Mouse (Mus musculus): ENCODE measurements around the gene Rpl10a.

Rpl10a gene

DNA sequence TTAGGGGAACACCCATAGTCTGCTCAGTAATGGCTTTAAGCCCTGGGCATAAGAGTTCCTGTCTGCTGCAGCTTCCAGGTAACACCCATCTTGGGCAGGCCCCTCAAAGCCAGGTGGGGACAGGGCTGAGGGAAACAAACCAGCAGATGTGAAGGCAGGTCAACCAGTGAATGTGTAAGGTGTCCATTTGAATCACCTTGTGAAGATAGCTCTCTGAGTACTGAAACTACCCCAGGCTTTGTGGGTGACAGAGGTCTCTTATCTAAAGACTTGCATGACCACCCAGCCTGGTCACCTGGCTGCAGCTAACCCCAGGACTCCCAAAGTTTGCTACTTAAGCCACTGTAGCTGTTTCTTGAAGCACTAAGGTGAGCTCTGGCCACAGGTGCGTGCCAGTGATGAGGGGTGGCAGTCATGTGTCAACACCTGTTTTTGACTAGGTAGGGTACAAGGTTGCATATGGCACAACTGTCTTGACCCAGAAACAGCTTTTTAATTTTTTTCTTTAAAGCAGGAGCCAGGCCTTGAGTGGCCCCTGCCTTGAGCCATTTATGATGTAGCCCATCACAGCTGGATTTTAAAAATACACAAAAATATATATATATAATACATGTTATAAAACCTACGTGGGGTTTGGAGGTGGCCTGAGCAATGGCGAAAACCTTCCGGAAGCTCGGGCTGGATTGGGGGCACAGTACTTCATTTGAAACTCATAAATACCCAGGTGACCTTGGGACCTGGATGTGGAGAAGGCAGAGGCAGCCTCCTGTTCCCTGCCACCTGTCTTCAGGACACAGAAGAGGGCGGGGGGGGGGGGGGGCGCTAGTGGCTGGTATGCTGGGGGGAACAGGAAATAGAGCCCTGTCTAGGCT, 3.2 kb downstream of the Rpl10a start:
- no peak for DNase-seq (ENCODE audit: low read depth, low spot score)

- DNase-seq (ENCODE audit: low read depth, low spot score): no peak
Observed at GRCm38 (mm10) chr17:28332113-28332914, 4.0 kb downstream of the Rpl10a start.

DNA sequence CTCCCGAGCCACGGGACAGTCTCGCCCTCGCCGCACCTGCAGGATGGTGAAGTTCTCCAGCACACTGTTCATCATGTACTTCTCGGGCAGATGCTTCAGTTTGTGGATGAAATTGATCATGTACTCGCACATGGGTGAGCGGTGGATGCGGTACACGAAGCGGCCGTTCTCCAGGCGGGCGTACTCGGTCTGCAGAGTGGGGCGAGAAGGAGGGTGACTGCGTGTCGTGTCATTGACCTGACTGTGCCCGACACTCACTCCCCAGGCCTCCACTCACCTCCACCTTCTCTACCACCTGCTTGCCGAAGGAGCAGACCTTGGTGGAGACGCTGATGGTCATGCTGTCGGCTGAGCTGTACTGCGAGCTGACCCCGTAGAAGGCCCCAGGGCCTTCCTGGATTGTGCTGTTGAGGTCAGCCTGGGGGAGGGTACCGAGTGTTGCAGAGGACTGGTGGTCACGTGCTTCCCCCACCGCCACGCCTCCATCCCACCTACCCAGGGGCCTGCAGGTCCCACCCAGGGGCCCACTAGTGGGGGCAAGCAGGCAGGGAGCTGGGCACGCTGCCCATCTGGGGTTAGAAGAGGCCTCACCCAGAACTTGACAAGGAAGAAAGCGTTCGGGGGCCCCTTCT, 4.8 kb downstream of the Rpl10a start:
- DNase-seq (ENCODE audit: low read depth, low spot score): no peak

DNA sequence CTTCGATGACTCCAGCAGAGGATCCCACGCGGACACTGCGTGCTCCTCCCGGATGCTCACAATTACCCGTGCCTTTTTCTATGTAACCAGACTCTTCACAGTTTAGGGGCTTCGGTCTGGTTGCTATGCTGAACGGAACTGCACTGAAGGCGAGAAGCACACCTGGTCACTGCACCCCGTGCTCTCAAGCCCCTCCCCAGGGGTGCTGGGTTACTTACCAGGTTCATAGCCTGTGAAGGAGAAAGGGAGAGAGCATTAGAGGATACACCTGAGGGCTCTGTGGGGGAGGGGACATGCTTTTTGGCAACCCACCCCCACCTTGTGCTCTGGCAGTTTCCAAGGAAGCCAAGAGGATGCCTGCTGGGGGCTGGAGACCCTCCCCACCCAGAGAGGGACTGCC, 7.0 kb downstream of the Rpl10a start:
- no peak for DNase-seq (ENCODE audit: low read depth, low spot score)

- no peak for DNase-seq (ENCODE audit: low read depth, low spot score)
Observed at GRCm38 (mm10) chr17:28337547-28337946, 9.3 kb downstream of the Rpl10a start.

- DNase-seq (ENCODE audit: low read depth, low spot score): no peak
Observed at GRCm38 (mm10) chr17:28340578-28340977, 12.3 kb downstream of the Rpl10a start.

DNA sequence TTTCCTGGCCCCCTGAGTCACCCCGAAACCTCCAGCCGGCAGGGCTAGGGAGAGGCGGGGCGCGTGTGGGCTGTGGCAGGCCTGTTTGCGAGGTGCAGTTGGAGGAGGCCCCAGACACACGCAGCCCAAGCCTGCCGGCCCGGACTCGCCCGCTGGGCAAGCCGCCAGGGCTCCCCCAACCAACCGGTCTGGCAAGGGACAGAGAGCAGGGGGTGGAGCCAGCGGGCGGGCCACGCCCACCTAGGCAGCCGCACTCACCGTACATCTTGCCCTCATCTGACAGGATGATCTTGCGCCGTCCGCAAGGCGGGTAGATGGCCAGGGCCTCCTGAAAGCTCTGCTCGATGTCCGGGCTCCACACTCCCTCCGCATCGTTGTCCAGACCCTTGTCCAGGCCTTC, 12.8 kb downstream of the Rpl10a start:
- DNase-seq (ENCODE audit: low read depth, low spot score): no peak

DNA sequence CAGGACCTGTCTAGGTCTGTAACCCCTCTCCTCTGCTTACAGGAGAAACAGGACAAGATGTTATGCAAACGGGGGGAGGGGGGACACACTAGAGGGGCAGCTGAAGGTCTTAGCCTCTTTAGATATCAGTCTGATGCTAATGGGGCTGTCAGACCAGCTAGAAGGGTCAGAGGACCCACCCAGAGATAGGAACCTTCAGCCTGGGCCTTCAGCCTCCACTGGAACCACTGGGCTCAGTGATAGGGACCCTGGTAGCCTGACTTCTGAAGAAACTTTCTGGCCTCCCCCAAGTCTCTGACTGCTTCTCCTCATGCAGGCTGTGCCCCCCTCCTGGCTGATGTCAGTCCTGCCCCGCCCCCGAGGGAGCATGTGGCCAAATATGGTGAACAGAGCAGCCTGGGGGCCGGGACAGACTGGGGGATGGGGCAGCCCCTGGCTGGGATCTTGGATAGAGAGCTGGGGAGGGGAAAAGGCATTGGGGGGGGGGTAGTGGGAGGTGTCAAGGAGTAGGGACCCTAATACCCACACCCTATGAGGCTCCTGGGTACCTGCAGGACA, 15.9 kb downstream of the Rpl10a start:
- DNase-seq (ENCODE audit: low read depth, low spot score): no peak

GRCm38 (mm10) chr17:28344670-28345069, 16.4 kb downstream of the Rpl10a start:
- no peak for DNase-seq (ENCODE audit: low read depth, low spot score)

- no peak for DNase-seq (ENCODE audit: low read depth, low spot score)
Observed at GRCm38 (mm10) chr17:28345271-28345721, 17.0 kb downstream of the Rpl10a start.

- DNase-seq (ENCODE audit: low read depth, low spot score): no peak
Observed at GRCm38 (mm10) chr17:28345882-28346281, 17.6 kb downstream of the Rpl10a start.

- no peak for DNase-seq (ENCODE audit: low read depth, low spot score)
Observed at GRCm38 (mm10) chr17:28347327-28347726, 19.1 kb downstream of the Rpl10a start.

- DNase-seq (ENCODE audit: low read depth, low spot score): no peak
Observed at GRCm38 (mm10) chr17:28348211-28348610, 19.9 kb downstream of the Rpl10a start.

DNA sequence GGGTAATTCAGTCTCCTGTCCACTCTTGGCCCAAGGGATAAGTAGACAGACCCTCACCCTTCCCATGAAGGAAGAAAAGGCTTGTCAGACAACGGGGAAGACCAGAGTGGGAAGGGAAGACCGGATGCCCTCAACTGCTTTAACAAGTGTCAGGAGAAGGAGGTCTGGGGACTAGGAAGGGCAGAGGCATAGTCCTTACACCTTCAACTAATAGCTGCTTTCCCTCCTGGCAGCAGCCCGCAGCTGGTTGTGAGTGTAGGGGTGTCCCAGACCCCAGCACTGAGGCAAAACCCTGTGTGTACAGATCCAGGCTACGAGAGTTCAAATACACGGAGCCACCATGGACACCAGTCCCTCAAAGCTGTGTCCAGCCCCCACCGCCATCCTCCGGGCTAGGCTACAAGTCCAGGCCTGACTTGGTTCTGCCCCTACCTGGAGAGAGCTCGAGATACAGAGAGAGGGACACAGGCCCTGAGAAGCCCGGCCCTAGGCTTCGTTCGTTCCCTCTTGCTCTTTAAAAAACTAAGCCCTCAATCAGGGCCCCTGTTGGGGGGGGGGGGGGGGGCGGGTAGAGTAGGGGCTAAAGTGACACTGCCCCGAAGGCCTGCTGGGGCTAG, 21.1 kb downstream of the Rpl10a start:
- DNase-seq (ENCODE audit: low read depth, low spot score): no peak

DNA sequence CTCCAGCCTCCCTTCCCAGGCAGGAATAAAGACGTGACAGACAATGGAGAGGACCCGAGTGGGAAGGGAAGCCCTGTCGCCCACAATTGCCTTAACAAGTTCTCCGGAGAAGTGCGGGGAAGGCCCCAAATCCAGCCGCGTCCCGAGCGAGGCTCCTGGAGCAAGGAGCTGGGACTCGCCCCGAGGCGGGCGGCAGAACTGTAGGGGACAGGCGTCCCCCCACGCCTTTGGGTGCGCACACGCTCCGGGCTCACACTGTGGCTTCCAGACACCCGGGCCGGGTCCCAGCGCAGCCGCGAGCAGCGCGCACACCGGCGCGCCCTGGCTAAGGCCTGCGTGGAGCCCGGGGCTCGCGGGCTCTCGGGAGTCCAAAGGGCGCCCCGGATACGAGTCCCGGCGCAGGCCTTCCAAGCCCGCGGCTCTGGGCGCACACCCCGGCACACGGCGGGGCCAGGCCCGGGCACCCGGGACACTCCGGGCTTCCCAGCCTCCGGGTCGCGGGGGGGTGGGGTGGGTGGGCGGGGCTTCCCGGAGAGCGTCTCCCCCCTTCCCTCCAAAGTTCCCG, 21.7 kb downstream of the Rpl10a start:
- DNase-seq (ENCODE audit: low read depth, low spot score): no peak

- DNase-seq (ENCODE audit: low read depth, low spot score): no peak
Observed at GRCm38 (mm10) chr17:28350466-28351352, 22.4 kb downstream of the Rpl10a start, which contains the start of gene Tead3. Gene Tead3 (minus strand): TSS chr17:28350817.

- DNase-seq (ENCODE audit: low read depth, low spot score): no peak
Observed at GRCm38 (mm10) chr17:28351353-28351890, 23.2 kb downstream of the Rpl10a start.

- no peak for DNase-seq (ENCODE audit: low read depth, low spot score)
Observed at GRCm38 (mm10) chr17:28352018-28352417, 23.7 kb downstream of the Rpl10a start.

- no peak for DNase-seq (ENCODE audit: low read depth, low spot score)
Observed at GRCm38 (mm10) chr17:28355871-28356270, 27.6 kb downstream of the Rpl10a start.
